Mouse (Mus musculus) forebrain, embryonic 10.5 days (tissue): ENCODE measurements around the gene D17Wsu92e. TPM values are rescaled to one million over a fixed set of nuclear protein-coding genes. Genes with fewer than 3 reads are reported as not detected.

ENCODE experiments used
- DNase-seq: peaks from one replicate; pipeline ENCODE4 v3.0.0-alpha.2; 2017; ENCODE audit warnings: low spot score; ENCODE audit errors: extremely low spot score
- H3K27ac ChIP-seq: fragments of 300-500 bp; sonication (generic); 2 replicates; pipeline ENCODE4 v1.5.1; 2016; ENCODE audit warnings: mild to moderate bottlenecking
- H3K27me3 ChIP-seq: fragments of 300-500 bp; sonication (generic); 2 replicates; pipeline ENCODE4 v1.6.1; 2016; ENCODE audit warnings: mild to moderate bottlenecking; ENCODE audit not compliant: poor library complexity, severe bottlenecking
- H3K36me3 ChIP-seq: fragments of 300-500 bp; sonication (generic); replicated peaks from 2 replicates; pipeline ENCODE4 v1.6.1; 2016; ENCODE audit warnings: mild to moderate bottlenecking, moderate library complexity
- H3K4me1 ChIP-seq: fragments of 300-500 bp; sonication (generic); 2 replicates; pipeline ENCODE4 v1.6.1; 2016
- H3K4me3 ChIP-seq: fragments of 300-500 bp; sonication (generic); 2 replicates; pipeline ENCODE4 v1.5.1; 2016; ENCODE audit warnings: mild to moderate bottlenecking, moderate library complexity
- H3K9me3 ChIP-seq: fragments of 300-500 bp; sonication (generic); 2 replicates; pipeline ENCODE4 v1.6.1; 2016; ENCODE audit warnings: mild to moderate bottlenecking, moderate library complexity
- WGBS: fragments of 180-500 bp; shearing (Covaris S2); methylation state at CpG from one replicate; pipeline ENCODE4 v1.1.7; 2016; 5-methylcytosine and 5-hydroxymethylcytosine counted together
- polyA plus RNA-seq: library from polyadenylated mRNA; unstranded; fragments of >200 nt; fragmentation: Nextera tagmentation; extraction: Ambion mirVana; gene quantifications from 2 replicates; pipeline ENCODE4 v1.2.1, GENCODE M21; 2016

Gene D17Wsu92e
- polyA plus RNA-seq, 1 experiment from 2014 or later, result 12.4 TPM

DNA sequence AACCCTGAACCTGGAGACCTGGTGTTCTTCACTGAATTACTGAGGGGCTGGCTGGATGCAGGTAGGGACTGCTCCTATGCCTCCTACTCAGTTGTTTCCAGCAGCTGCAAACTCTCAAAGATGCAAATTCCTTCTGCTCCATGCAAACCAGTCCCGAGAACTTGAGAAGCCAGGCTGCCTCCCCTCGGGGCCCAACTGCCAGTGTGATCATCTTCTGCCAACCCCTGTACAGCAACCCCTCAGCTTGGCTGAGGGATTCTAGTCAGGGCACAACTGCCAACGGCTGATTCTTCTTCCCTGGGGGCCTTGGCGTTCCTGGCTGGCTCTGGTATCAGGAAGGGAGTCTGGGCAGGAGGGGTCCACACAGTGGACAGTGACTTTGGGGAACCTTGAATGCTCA is 74.0 kb downstream of the D17Wsu92e start:
- Histone ChIP-seq H3K27me3 (no peaks in the 10 kb centered on the region), H3K9me3 (no peaks in the 10 kb centered on the region), H3K4me1 (peaks cover 7% of the 10 kb centered on the region; the same call in 1 of the 2 replicates), H3K36me3 (peaks cover 21% of the 10 kb centered on the region), H3K4me3 (no peak overlapping the region), H3K27ac (no peak overlapping the region)
- no peak for DNase-seq
- WGBS, result 75% methylated on average over 4 of the region's 4 CpGs

GRCm38 (mm10) chr17:27740961-27741360 is 79.5 kb downstream of the D17Wsu92e start:
- H3K36me3 ChIP-seq, result peaks cover 5% of the 10 kb centered on the region; the same call in 1 of the 2 replicates
- H3K4me3 ChIP-seq, result no peak overlapping the region
- no peaks in the 10 kb centered on the region for H3K27me3 ChIP-seq
- 96% methylated on average over 6 of the region's 6 CpGs for WGBS
- no peak overlapping the region for H3K27ac ChIP-seq
- no peaks in the 10 kb centered on the region for H3K9me3 ChIP-seq
- no peak for DNase-seq
- H3K4me1 ChIP-seq, result peaks cover 3% of the 10 kb centered on the region; the same call in 1 of the 2 replicates

- no peak for DNase-seq
- Histone ChIP-seq H3K36me3 (no peaks in the 10 kb centered on the region), H3K9me3 (peaks cover 5% of the 10 kb centered on the region; the same call in 1 of the 2 replicates), H3K27me3 (no peaks in the 10 kb centered on the region; the same call in 1 of the 2 replicates), H3K27ac (peak overlapping the region; percentile 36; the same call in 1 of the 2 replicates), H3K4me1 (peaks cover 16% of the 10 kb centered on the region), H3K4me3 (no peak overlapping the region)
- WGBS, result 23% methylated on average over 13 of the region's 13 CpGs
Observed at GRCm38 (mm10) chr17:27734344-27735073, 85.9 kb downstream of the D17Wsu92e start.

- no peak for DNase-seq
- peaks cover 5% of the 10 kb centered on the region; the same call in 1 of the 2 replicates for H3K9me3 ChIP-seq
- 92% methylated on average over 3 of the region's 3 CpGs for WGBS
- no peaks in the 10 kb centered on the region; the same call in 1 of the 2 replicates for H3K27me3 ChIP-seq
- no peak overlapping the region for H3K27ac ChIP-seq
- H3K4me3 ChIP-seq, result no peak overlapping the region
- no peaks in the 10 kb centered on the region for H3K36me3 ChIP-seq
- peaks cover 21% of the 10 kb centered on the region for H3K4me1 ChIP-seq
Observed at GRCm38 (mm10) chr17:27732694-27733093, 87.8 kb downstream of the D17Wsu92e start.

DNA sequence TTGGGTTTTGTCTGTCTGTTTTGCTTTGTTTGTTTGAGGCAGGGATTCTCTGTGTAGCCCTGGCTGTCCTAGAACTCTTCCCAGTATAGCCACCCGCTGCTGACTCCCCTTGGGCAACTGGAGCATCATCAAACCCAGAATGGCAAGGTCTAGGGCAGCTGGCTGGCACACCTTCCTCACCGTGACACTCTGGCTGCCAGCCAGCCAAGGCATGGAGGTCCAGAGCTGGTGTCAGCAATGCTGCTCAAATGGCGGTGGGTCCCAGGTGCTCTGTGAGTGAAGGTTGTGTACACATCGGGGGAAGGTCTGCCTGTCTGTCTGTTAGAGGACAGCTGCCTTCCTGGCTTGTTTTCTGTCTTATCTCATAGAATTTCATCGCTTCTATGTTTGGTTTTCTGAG is 88.3 kb downstream of the D17Wsu92e start:
- WGBS, result 88% methylated on average over 5 of the region's 5 CpGs
- H3K27me3 ChIP-seq, result no peaks in the 10 kb centered on the region; the same call in 1 of the 2 replicates
- no peak overlapping the region for H3K27ac ChIP-seq
- DNase-seq, result no peak
- H3K9me3 ChIP-seq, result peaks cover 5% of the 10 kb centered on the region; the same call in 1 of the 2 replicates
- no peaks in the 10 kb centered on the region for H3K36me3 ChIP-seq
- H3K4me1 ChIP-seq, result peaks cover 21% of the 10 kb centered on the region
- H3K4me3 ChIP-seq, result no peak overlapping the region

DNA sequence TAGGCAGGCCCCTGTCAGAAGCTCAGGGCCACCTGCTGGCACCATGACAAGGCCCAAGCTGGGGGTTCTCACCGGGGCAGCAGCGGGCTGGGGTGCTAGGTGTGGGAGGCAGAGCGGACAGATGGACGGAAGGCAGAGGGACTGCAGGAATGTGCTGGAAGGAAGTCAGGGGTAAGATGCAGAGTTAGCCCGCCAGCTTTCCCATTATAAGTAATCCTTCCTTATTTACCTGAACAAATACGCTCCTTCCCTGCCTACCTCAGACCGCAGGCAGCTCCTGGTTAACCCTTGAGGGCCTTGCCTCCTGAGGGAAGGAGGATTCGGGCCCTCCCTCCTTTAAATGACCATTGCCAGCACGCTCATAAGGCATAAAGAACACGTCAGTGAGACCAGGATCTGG is 91.7 kb downstream of the D17Wsu92e start, which contains the start of gene Spdef:
Gene Spdef (minus strand): TSS at position 186 of the 400 bp plus-strand sequence.
- 80% methylated on average over 10 of the region's 10 CpGs for WGBS
- Histone ChIP-seq H3K9me3 (peaks cover 5% of the 10 kb centered on the region; the same call in 1 of the 2 replicates), H3K4me3 (no peak within 1 kb of the TSS), H3K4me1 (peaks cover 42% of the 10 kb centered on the region), H3K36me3 (no peaks in the 10 kb centered on the region), H3K27me3 (peaks cover 19% of the 10 kb centered on the region), H3K27ac (0 out of 2 replicates have a peak within 1 kb of the TSS, but pooled peaks have one; percentile 35)
- DNase-seq, result no peak

- H3K9me3 ChIP-seq, result peaks cover 5% of the 10 kb centered on the region; the same call in 1 of the 2 replicates
- peaks cover 21% of the 10 kb centered on the region for H3K27me3 ChIP-seq
- no peaks in the 10 kb centered on the region for H3K36me3 ChIP-seq
- no peak overlapping the region for H3K27ac ChIP-seq
- peaks cover 43% of the 10 kb centered on the region for H3K4me1 ChIP-seq
- DNase-seq, result no peak
- 57% methylated on average over 7 of the region's 7 CpGs for WGBS
- no peak overlapping the region for H3K4me3 ChIP-seq
Observed at GRCm38 (mm10) chr17:27726527-27726926, 93.9 kb downstream of the D17Wsu92e start.

- peak overlapping the region; percentile 62 for H3K27ac ChIP-seq
- 10% methylated on average over 10 of the region's 10 CpGs for WGBS
Observed at GRCm38 (mm10) chr17:27725412-27725811, 95.0 kb downstream of the D17Wsu92e start.

GRCm38 (mm10) chr17:27725011-27725410 is 95.4 kb downstream of the D17Wsu92e start:
- Histone ChIP-seq H3K9me3 (no peaks in the 10 kb centered on the region), H3K27ac (peak overlapping the region; percentile 62), H3K27me3 (peaks cover 25% of the 10 kb centered on the region), H3K36me3 (no peaks in the 10 kb centered on the region), H3K4me1 (peaks cover 58% of the 10 kb centered on the region), H3K4me3 (peak overlapping the region; percentile 23; the same call in 1 of the 2 replicates)
- 29% methylated on average over 10 of the region's 10 CpGs for WGBS
- DNase-seq, result no peak

More at GRCm38 (mm10) chr17:27725412-27725811, 95.0 kb downstream of the D17Wsu92e start:
- Histone ChIP-seq H3K36me3 (no peaks in the 10 kb centered on the region), H3K27me3 (peaks cover 21% of the 10 kb centered on the region), H3K4me1 (peaks cover 54% of the 10 kb centered on the region), H3K9me3 (peaks cover 4% of the 10 kb centered on the region; the same call in 1 of the 2 replicates), H3K4me3 (peak overlapping the region; percentile 23; the same call in 1 of the 2 replicates)
- no peak for DNase-seq

GRCm38 (mm10) chr17:27724327-27724726 is 96.1 kb downstream of the D17Wsu92e start:
- no peak for DNase-seq
- no peaks in the 10 kb centered on the region for H3K9me3 ChIP-seq
- 0 out of 2 replicates have a peak overlapping the region, but pooled peaks have one; percentile 31 for H3K27ac ChIP-seq
- no peaks in the 10 kb centered on the region for H3K36me3 ChIP-seq
- peaks cover 65% of the 10 kb centered on the region for H3K4me1 ChIP-seq
- H3K4me3 ChIP-seq, result no peak overlapping the region
- 27% methylated on average over 3 of the region's 3 CpGs for WGBS
- H3K27me3 ChIP-seq, result peaks cover 32% of the 10 kb centered on the region

DNA sequence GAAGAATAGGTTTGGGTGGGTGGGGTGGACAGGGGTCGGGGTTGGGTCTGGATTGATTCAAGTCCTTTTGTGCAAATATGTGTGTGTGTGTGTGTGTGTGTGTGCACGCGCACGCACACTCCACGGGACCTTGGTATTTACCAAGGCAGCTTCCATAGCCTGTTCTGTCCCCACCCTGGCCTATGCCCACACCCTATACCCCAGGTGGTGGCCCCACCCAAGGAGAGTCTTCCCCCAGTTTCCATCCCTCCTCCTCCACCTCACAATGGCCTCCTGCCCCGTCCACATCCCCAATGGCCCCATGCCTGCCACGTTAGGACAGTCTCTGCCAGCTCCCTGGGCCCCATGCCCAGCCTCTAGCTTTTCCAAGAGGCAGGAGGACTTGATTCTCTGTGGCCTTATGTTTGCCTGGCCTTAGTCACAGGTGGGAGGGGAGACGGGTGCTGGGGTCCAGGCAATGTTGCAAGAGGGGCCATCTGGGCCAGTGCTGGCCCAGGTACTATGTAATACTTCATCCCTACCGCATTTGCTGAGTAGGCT is 99.3 kb downstream of the D17Wsu92e start:
- WGBS, result 82% methylated on average over 9 of the region's 9 CpGs

GRCm38 (mm10) chr17:27720326-27720725 is 100.1 kb downstream of the D17Wsu92e start:
- DNase-seq, result no peak
- 36% methylated on average over 9 of the region's 9 CpGs for WGBS
- Histone ChIP-seq H3K4me3 (no peak overlapping the region), H3K4me1 (peaks cover 72% of the 10 kb centered on the region), H3K9me3 (no peaks in the 10 kb centered on the region), H3K27ac (no peak overlapping the region), H3K36me3 (no peaks in the 10 kb centered on the region), H3K27me3 (peaks cover 51% of the 10 kb centered on the region)

More for the DNA sequence above, 99.3 kb downstream of the D17Wsu92e start:
- no peak for DNase-seq
- Histone ChIP-seq H3K4me3 (no peak overlapping the region), H3K27ac (0 out of 2 replicates have a peak overlapping the region, but pooled peaks have one; percentile 40), H3K27me3 (peaks cover 59% of the 10 kb centered on the region), H3K9me3 (no peaks in the 10 kb centered on the region), H3K36me3 (no peaks in the 10 kb centered on the region), H3K4me1 (peaks cover 80% of the 10 kb centered on the region)

GRCm38 (mm10) chr17:27719663-27720062 is 100.8 kb downstream of the D17Wsu92e start:
- Histone ChIP-seq H3K36me3 (no peaks in the 10 kb centered on the region), H3K4me3 (no peak overlapping the region), H3K4me1 (peaks cover 65% of the 10 kb centered on the region), H3K27ac (no peak overlapping the region), H3K9me3 (no peaks in the 10 kb centered on the region), H3K27me3 (peaks cover 52% of the 10 kb centered on the region)
- DNase-seq, result no peak
- 69% methylated on average over 14 of the region's 14 CpGs for WGBS
